Comparison of ENCODE assay signal across 27 mouse cellular contexts in genomic region chr2:159863185-159863584, GRCm38 (mm10).
A peak's percentile ranks its signal among the peaks of the same experiment; 100 is the strongest.
DNase-seq lines count a peak whose midpoint lies in the region; ATAC-seq and TF ChIP-seq lines count a peak whose summit lies in the region.
"Had no signal": no experiment of that assay in that cellular context is flagged by ENCODE, and none has a peak within 500 bp of the region (broad histone marks: within the 10 kb centered on the region; RNA-seq: fewer than 3 reads in every experiment).

No protein-coding gene starts in this region.

- no peak overlapping the region for H3K4me3 ChIP-seq in forebrain, postnatal 0 days (ENCODE audit: low read depth, low read length)
- H3K4me3 ChIP-seq in forebrain, embryonic 15.5 days: no peak overlapping the region
- H3K4me3 ChIP-seq in midbrain, postnatal 0 days (ENCODE audit: low read depth, low read length): no peak overlapping the region
- no peak overlapping the region for H3K4me3 ChIP-seq in midbrain, embryonic 11.5 days (ENCODE audit: low read depth, low read length)
- H3K4me3 ChIP-seq: embryonic facial prominence, embryonic 15.5 days; heart, embryonic 12.5 days; hindbrain, embryonic 12.5 days; left cerebral cortex, adult 2 months; liver, embryonic 12.5 days; midbrain, embryonic 12.5 days; neural tube, embryonic 12.5 days had no signal

- no peaks in the 10 kb centered on the region for H3K9me3 ChIP-seq in forebrain, postnatal 0 days (ENCODE audit: low read length)
- no peaks in the 10 kb centered on the region for H3K9me3 ChIP-seq in forebrain, embryonic 15.5 days
- no peaks in the 10 kb centered on the region for H3K9me3 ChIP-seq in midbrain, postnatal 0 days (ENCODE audit: low read length)
- no peaks in the 10 kb centered on the region for H3K9me3 ChIP-seq in midbrain, embryonic 11.5 days (ENCODE audit: control insufficient read depth, low read length)
- H3K9me3 ChIP-seq: embryonic facial prominence, embryonic 15.5 days; heart, embryonic 12.5 days; hindbrain, embryonic 12.5 days; liver, embryonic 12.5 days; midbrain, embryonic 12.5 days; neural tube, embryonic 12.5 days had no signal

- H3K27me3 ChIP-seq in forebrain, postnatal 0 days (ENCODE audit: insufficient read depth, low read length): no peaks in the 10 kb centered on the region
- no peaks in the 10 kb centered on the region for H3K27me3 ChIP-seq in forebrain, embryonic 15.5 days
- no peaks in the 10 kb centered on the region for H3K27me3 ChIP-seq in midbrain, postnatal 0 days (ENCODE audit: insufficient read depth, low read length)
- no peaks in the 10 kb centered on the region for H3K27me3 ChIP-seq in midbrain, embryonic 11.5 days (ENCODE audit: control insufficient read depth, insufficient read depth, low read length)
- H3K27me3 ChIP-seq: embryonic facial prominence, embryonic 15.5 days; heart, embryonic 12.5 days; hindbrain, embryonic 12.5 days; liver, embryonic 12.5 days; midbrain, embryonic 12.5 days; neural tube, embryonic 12.5 days had no signal

- H3K4me2 ChIP-seq in forebrain, postnatal 0 days (ENCODE audit: low read depth): no peak overlapping the region
- H3K4me2 ChIP-seq in forebrain, embryonic 15.5 days (replicated peaks): no peak overlapping the region
- H3K4me2 ChIP-seq in midbrain, postnatal 0 days (ENCODE audit: low read depth, low read length, poor library complexity, severe bottlenecking): no peak overlapping the region
- no peak overlapping the region for H3K4me2 ChIP-seq in midbrain, embryonic 11.5 days
- H3K4me2 ChIP-seq: embryonic facial prominence, embryonic 15.5 days; heart, embryonic 12.5 days; hindbrain, embryonic 12.5 days; liver, embryonic 12.5 days; midbrain, embryonic 12.5 days; neural tube, embryonic 12.5 days had no signal

- intact Hi-C loops in left cerebral cortex, postnatal 4 days (cut with DNase I): no loop called here
- intact Hi-C loops in left cerebral cortex, postnatal 10 days (cut with DNase I): no loop called here

- no peaks in the 10 kb centered on the region for H3K36me3 ChIP-seq in forebrain, postnatal 0 days (ENCODE audit: insufficient read depth)
- H3K36me3 ChIP-seq in forebrain, embryonic 15.5 days: no peaks in the 10 kb centered on the region
- no peaks in the 10 kb centered on the region for H3K36me3 ChIP-seq in midbrain, postnatal 0 days (ENCODE audit: insufficient read depth, low read length)
- no peaks in the 10 kb centered on the region for H3K36me3 ChIP-seq in midbrain, embryonic 11.5 days (ENCODE audit: control insufficient read depth, insufficient read depth, low read length)
- H3K36me3 ChIP-seq: embryonic facial prominence, embryonic 15.5 days; G1E; heart, embryonic 12.5 days; hindbrain, embryonic 12.5 days; liver, embryonic 12.5 days; midbrain, embryonic 12.5 days; neural tube, embryonic 12.5 days had no signal

- no peak for ATAC-seq in forebrain, postnatal 0 days
- ATAC-seq in forebrain, embryonic 15.5 days (replicated peaks): no peak
- ATAC-seq in midbrain, postnatal 0 days (ENCODE audit: low FRiP score): no peak
- no peak for ATAC-seq in midbrain, embryonic 11.5 days (ENCODE audit: low FRiP score)
- ATAC-seq: liver, embryonic 12.5 days had no signal

- H3K9ac ChIP-seq in forebrain, postnatal 0 days: no peak overlapping the region
- H3K9ac ChIP-seq in forebrain, embryonic 15.5 days (replicated peaks): no peak overlapping the region
- H3K9ac ChIP-seq in midbrain, postnatal 0 days (replicated peaks; ENCODE audit: low read length, poor library complexity, severe bottlenecking): no peak overlapping the region
- no peak overlapping the region for H3K9ac ChIP-seq in midbrain, embryonic 11.5 days (ENCODE audit: low read length)
- H3K9ac ChIP-seq: embryonic facial prominence, embryonic 15.5 days; heart, embryonic 12.5 days; hindbrain, embryonic 12.5 days; liver, embryonic 12.5 days; midbrain, embryonic 12.5 days; neural tube, embryonic 12.5 days had no signal

- 35% methylated on average over 1 of the region's 1 CpGs for WGBS in forebrain, postnatal 0 days
- WGBS in forebrain, embryonic 15.5 days: 36% methylated on average over 1 of the region's 1 CpGs
- 39% methylated on average over 1 of the region's 1 CpGs for WGBS in midbrain, postnatal 0 days
- 82% methylated on average over 1 of the region's 1 CpGs for WGBS in midbrain, embryonic 11.5 days

- no peaks in the 10 kb centered on the region for H3K4me1 ChIP-seq in forebrain, postnatal 0 days (ENCODE audit: insufficient read depth)
- H3K4me1 ChIP-seq in forebrain, embryonic 15.5 days: no peaks in the 10 kb centered on the region
- no peaks in the 10 kb centered on the region for H3K4me1 ChIP-seq in midbrain, postnatal 0 days (ENCODE audit: insufficient read depth, low read length)
- H3K4me1 ChIP-seq in midbrain, embryonic 11.5 days (ENCODE audit: control insufficient read depth, insufficient read depth, low read length): no peaks in the 10 kb centered on the region
- H3K4me1 ChIP-seq: embryonic facial prominence, embryonic 15.5 days; heart, embryonic 12.5 days; hindbrain, embryonic 12.5 days; liver, embryonic 12.5 days; midbrain, embryonic 12.5 days; neural tube, embryonic 12.5 days had no signal

- DNase-seq in forebrain, postnatal 0 days: peak; percentile 4
- peak; percentile 13 for DNase-seq in left cerebral cortex, postnatal 4 days
- no peak for DNase-seq in left cerebral cortex, postnatal 10 days (ENCODE audit: extremely low spot score in 1 of 2, low spot score in 2 of 2)
- DNase-seq in midbrain, postnatal 0 days (ENCODE audit: low spot score): peak; percentile 55
- no peak for DNase-seq in midbrain, embryonic 11.5 days (ENCODE audit: low spot score, missing footprints)
- no peak for DNase-seq in right cerebral cortex, postnatal 14 days
- DNase-seq: adrenal gland, adult 8-10 months; B cell, adult 2 months; cerebellum, adult 18-20 months; cerebellum, postnatal 36 days; embryo, embryonic 11 days; gastrocnemius, postnatal 25 days; heart, adult 18-20 months; heart, postnatal 10 days; kidney, adult 2 months; lung, adult 2 months; right cerebral cortex, postnatal 25 days; spleen, adult 18-20 months had no signal

- no peak overlapping the region for H3K27ac ChIP-seq in forebrain, postnatal 0 days (ENCODE audit: low read depth, low read length)
- no peak overlapping the region for H3K27ac ChIP-seq in forebrain, embryonic 15.5 days (replicated peaks)
- H3K27ac ChIP-seq in midbrain, postnatal 0 days (ENCODE audit: low read depth, low read length): no peak overlapping the region
- H3K27ac ChIP-seq in midbrain, embryonic 11.5 days (ENCODE audit: low read depth, low read length): no peak overlapping the region
- H3K27ac ChIP-seq: embryonic facial prominence, embryonic 15.5 days; hindbrain, embryonic 12.5 days; left cerebral cortex, adult 2 months; liver, embryonic 12.5 days; midbrain, embryonic 12.5 days; neural tube, embryonic 12.5 days had no signal

- no peak for TF ChIP-seq CTCF in forebrain, postnatal 0 days (IDR thresholded peaks at IDR 0.05; ENCODE audit: low read depth)
- TF ChIP-seq CTCF in midbrain, postnatal 0 days (IDR thresholded peaks at IDR 0.05): no peak

Comparison
In these comparisons a context has a peak if more than half of its experiments do, and no peak if none do; other contexts are left out.
1. DNase-seq: peak in forebrain, postnatal 0 days (single experiment), left cerebral cortex, postnatal 4 days (single experiment) and midbrain, postnatal 0 days (single experiment); none in left cerebral cortex, postnatal 10 days (0 of 2), midbrain, embryonic 11.5 days (single experiment) and right cerebral cortex, postnatal 14 days (single experiment).